Mouse (Mus musculus) brain, embryonic 14.5 days (tissue): ENCODE data around the gene Thbs1.

Source experiments
- CTCF ChIP-seq: fragments of 200-500 bp; IDR thresholded peaks from 2 replicates; pipeline ENCODE4 v1.5.1; 2012; ENCODE audit warnings: inconsistent platforms, mild to moderate bottlenecking, moderate library complexity, borderline replicate concordance; ENCODE audit not compliant: insufficient read depth, insufficient read length; ENCODE audit errors: extremely low read depth
- POLR2A ChIP-seq: fragments of 200-500 bp; IDR thresholded peaks from 2 replicates; pipeline ENCODE4 v1.6.1; 2012; ENCODE audit warnings: mild to moderate bottlenecking, inconsistent platforms, borderline replicate concordance; ENCODE audit not compliant: poor library complexity, insufficient read depth, insufficient read length, severe bottlenecking; ENCODE audit errors: extremely low read depth

- no peak for TF ChIP-seq CTCF
- no peak for TF ChIP-seq POLR2A
Measured at GRCm38 (mm10) chr2:118167731-118168130, 56.1 kb downstream of the Thbs1 start.
